Mouse (Mus musculus) limb, embryonic 11.5 days (tissue): ENCODE data around the gene Gpx2. TPM values are rescaled to one million over a fixed set of nuclear protein-coding genes. Genes with fewer than 3 reads are reported as not detected.
A peak's percentile ranks its signal among the peaks of the same experiment; 100 is the strongest.

Experiments
- ATAC-seq: fragments of 200-750 bp; cut with Nextera tagmentation; 2 replicates; pipeline ENCODE4 v1.8.0; 2017; ENCODE audit warnings: low read depth; ENCODE audit not compliant: insufficient number of reproducible peaks, low FRiP score, low TSS enrichment
- DNase-seq: peaks from one replicate; pipeline ENCODE4 v3.0.0-alpha.2; 2015; ENCODE audit warnings: low spot score
- H3K27ac ChIP-seq: fragments of 300-500 bp; sonication (generic); replicated peaks from 2 replicates; pipeline ENCODE4 v1.5.1; 2014; ENCODE audit warnings: low read depth, mild to moderate bottlenecking, low read length
- H3K27me3 ChIP-seq: fragments of 300-500 bp; sonication (generic); 2 replicates; pipeline ENCODE4 v1.6.1; 2014; ENCODE audit warnings: mild to moderate bottlenecking, low read length, mixed read lengths; ENCODE audit not compliant: control insufficient read depth, insufficient read depth
- H3K36me3 ChIP-seq: fragments of 300-500 bp; sonication (generic); 2 replicates; pipeline ENCODE4 v1.6.1; 2014; ENCODE audit warnings: mild to moderate bottlenecking, low read length, moderate library complexity, mixed read lengths; ENCODE audit not compliant: control insufficient read depth, insufficient read depth
- H3K4me1 ChIP-seq: fragments of 300-500 bp; sonication (generic); 2 replicates; pipeline ENCODE4 v1.6.1; 2014; ENCODE audit warnings: low read length, mixed read lengths; ENCODE audit not compliant: control insufficient read depth, insufficient read depth
- H3K4me2 ChIP-seq: fragments of 300-500 bp; sonication (generic); 2 replicates; pipeline ENCODE4 v1.6.1; 2014; ENCODE audit warnings: low read depth, mild to moderate bottlenecking, moderate library complexity; ENCODE audit not compliant: severe bottlenecking
- H3K4me3 ChIP-seq: fragments of 300-500 bp; sonication (generic); 2 replicates; pipeline ENCODE4 v1.5.1; 2014; ENCODE audit warnings: low read depth, low read length
- H3K9ac ChIP-seq: fragments of 300-500 bp; sonication (generic); 2 replicates; pipeline ENCODE4 v1.6.1; 2014; ENCODE audit warnings: mild to moderate bottlenecking, low read length
- H3K9me3 ChIP-seq: fragments of 300-500 bp; sonication (generic); 2 replicates; pipeline ENCODE4 v1.6.1; 2016; ENCODE audit warnings: low read length; ENCODE audit not compliant: control insufficient read depth
- WGBS: fragments of 180-500 bp; shearing (Covaris S2); extraction: QIAGEN DNeasy Blood & Tissue Kit; methylation state at CpG from one replicate; pipeline ENCODE4 v1.1.7; 2014; 5-methylcytosine and 5-hydroxymethylcytosine counted together
- polyA plus RNA-seq: library from polyadenylated mRNA; unstranded; fragments of >200 nt; fragmentation: Nextera tagmentation; extraction: Ambion mirVana; gene quantifications from 2 replicates; pipeline ENCODE4 v1.2.1, GENCODE M21; 2014

The Gpx2 gene
- polyA plus RNA-seq, 1 experiment from 2014 or later = 5.2 TPM

- H3K36me3 ChIP-seq = no peaks in the 10 kb centered on the region
- no peak overlapping the region for H3K4me2 ChIP-seq
- no peaks in the 10 kb centered on the region for H3K9me3 ChIP-seq
- no peak overlapping the region for H3K9ac ChIP-seq
- no peak overlapping the region for H3K27ac ChIP-seq
- H3K27me3 ChIP-seq = no peaks in the 10 kb centered on the region
- ATAC-seq = no peak
- DNase-seq = no peak
- no peaks in the 10 kb centered on the region for H3K4me1 ChIP-seq
- WGBS = 83% methylated on average over 2 of the region's 2 CpGs
- H3K4me3 ChIP-seq = no peak overlapping the region
These were observed 18.8 kb upstream of the Gpx2 start for GRCm38 (mm10) chr12:76814120-76814519.

DNA sequence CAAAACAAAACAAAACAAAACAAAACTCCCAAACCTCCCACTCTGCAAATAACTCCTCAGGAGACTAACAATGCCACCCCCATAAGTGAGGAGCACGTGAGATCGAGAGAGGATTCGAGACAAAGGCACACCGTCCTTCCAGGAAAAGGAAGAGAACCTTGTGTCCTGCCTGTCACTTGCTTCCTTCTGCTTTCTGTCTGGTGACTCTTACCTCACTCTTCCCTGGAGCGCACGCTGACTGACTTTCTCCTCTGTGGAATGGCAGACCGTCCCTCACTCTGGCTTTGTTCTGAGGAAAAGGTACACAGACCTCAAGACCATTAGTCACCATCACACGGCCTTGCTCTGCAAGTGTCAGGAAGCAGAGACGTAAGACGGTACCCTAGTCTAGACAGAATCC lies 18.2 kb upstream of the Gpx2 start:
- Histone ChIP-seq H3K4me2 (no peak overlapping the region), H3K9me3 (no peaks in the 10 kb centered on the region), H3K4me1 (no peaks in the 10 kb centered on the region), H3K36me3 (no peaks in the 10 kb centered on the region), H3K4me3 (no peak overlapping the region), H3K9ac (no peak overlapping the region), H3K27me3 (no peaks in the 10 kb centered on the region), H3K27ac (no peak overlapping the region)
- DNase-seq (no peak), ATAC-seq (no peak)
- 72% methylated on average over 10 of the region's 10 CpGs for WGBS

- DNase-seq (no peak), ATAC-seq (no peak)
- 89% methylated on average over 4 of the region's 4 CpGs for WGBS
- no peak overlapping the region for H3K4me3 ChIP-seq
- no peaks in the 10 kb centered on the region for H3K27me3 ChIP-seq
- H3K27ac ChIP-seq = no peak overlapping the region
- no peaks in the 10 kb centered on the region for H3K4me1 ChIP-seq
- no peaks in the 10 kb centered on the region for H3K9me3 ChIP-seq
- no peaks in the 10 kb centered on the region for H3K36me3 ChIP-seq
- H3K9ac ChIP-seq = no peak overlapping the region
- no peak overlapping the region for H3K4me2 ChIP-seq
These were observed 15.7 kb upstream of the Gpx2 start for GRCm38 (mm10) chr12:76811006-76811405.

DNA sequence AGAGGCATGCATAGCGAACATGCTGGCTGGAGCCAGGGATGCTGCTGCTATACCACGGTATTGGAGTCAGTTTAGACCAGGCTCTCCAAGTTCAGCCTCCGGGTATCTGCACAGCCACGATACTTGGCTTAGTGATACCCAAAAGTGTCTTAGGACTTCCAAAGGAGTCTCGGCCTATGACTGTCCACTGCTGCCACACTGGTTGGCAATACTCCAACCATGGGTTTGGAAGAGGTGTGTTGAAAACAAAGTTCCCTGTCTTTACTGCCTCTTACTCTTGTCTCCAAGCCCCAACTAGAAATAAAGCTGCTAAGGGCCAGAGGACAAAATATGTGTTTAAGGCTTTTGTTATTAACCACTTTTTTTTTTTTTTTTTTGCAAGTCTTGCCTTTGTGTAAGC lies 15.1 kb upstream of the Gpx2 start:
- H3K27me3 ChIP-seq = no peaks in the 10 kb centered on the region
- no peaks in the 10 kb centered on the region for H3K4me1 ChIP-seq

GRCm38 (mm10) chr12:76807796-76808195 lies 12.4 kb upstream of the Gpx2 start:
- 81% methylated on average over 10 of the region's 10 CpGs for WGBS
- no peak for ATAC-seq

More for the DNA sequence above, 15.1 kb upstream of the Gpx2 start:
- no peak overlapping the region for H3K27ac ChIP-seq
- no peaks in the 10 kb centered on the region for H3K9me3 ChIP-seq
- ATAC-seq (no peak), DNase-seq (no peak)
- H3K4me3 ChIP-seq = no peak overlapping the region
- no peaks in the 10 kb centered on the region for H3K36me3 ChIP-seq
- no peak overlapping the region for H3K9ac ChIP-seq
- no peak overlapping the region for H3K4me2 ChIP-seq
- WGBS = 89% methylated on average over 5 of the region's 5 CpGs

GRCm38 (mm10) chr12:76805056-76805811 lies 9.9 kb upstream of the Gpx2 start:
- Histone ChIP-seq H3K36me3 (no peaks in the 10 kb centered on the region), H3K4me1 (no peaks in the 10 kb centered on the region), H3K4me3 (no peak overlapping the region), H3K27ac (no peak overlapping the region), H3K9ac (no peak overlapping the region), H3K4me2 (no peak overlapping the region), H3K9me3 (no peaks in the 10 kb centered on the region), H3K27me3 (no peaks in the 10 kb centered on the region)
- WGBS = 92% methylated on average over 10 of the region's 10 CpGs
- DNase-seq = no peak
- ATAC-seq = no peak

More at GRCm38 (mm10) chr12:76807796-76808195, 12.4 kb upstream of the Gpx2 start:
- Histone ChIP-seq H3K4me1 (no peaks in the 10 kb centered on the region), H3K27ac (no peak overlapping the region), H3K27me3 (no peaks in the 10 kb centered on the region), H3K4me3 (no peak overlapping the region), H3K9me3 (no peaks in the 10 kb centered on the region), H3K36me3 (no peaks in the 10 kb centered on the region), H3K4me2 (no peak overlapping the region), H3K9ac (no peak overlapping the region)
- no peak for DNase-seq

GRCm38 (mm10) chr12:76803700-76804252 lies 8.4 kb upstream of the Gpx2 start:
- no peaks in the 10 kb centered on the region for H3K4me1 ChIP-seq
- no peak overlapping the region for H3K4me2 ChIP-seq
- WGBS = 52% methylated on average over 7 of the region's 7 CpGs
- H3K27me3 ChIP-seq = no peaks in the 10 kb centered on the region
- ATAC-seq (no peak), DNase-seq (peak; percentile 63)
- no peak overlapping the region for H3K27ac ChIP-seq
- H3K36me3 ChIP-seq = no peaks in the 10 kb centered on the region
- no peaks in the 10 kb centered on the region for H3K9me3 ChIP-seq
- H3K9ac ChIP-seq = no peak overlapping the region
- no peak overlapping the region for H3K4me3 ChIP-seq

- Histone ChIP-seq H3K4me1 (no peaks in the 10 kb centered on the region), H3K27me3 (no peaks in the 10 kb centered on the region), H3K4me2 (no peak overlapping the region), H3K4me3 (no peak overlapping the region), H3K9ac (no peak overlapping the region), H3K27ac (no peak overlapping the region), H3K9me3 (no peaks in the 10 kb centered on the region), H3K36me3 (no peaks in the 10 kb centered on the region)
- no peak for ATAC-seq
- 93% methylated on average over 10 of the region's 10 CpGs for WGBS
- no peak for DNase-seq
These were observed 7.7 kb upstream of the Gpx2 start for GRCm38 (mm10) chr12:76803028-76803427.
